In genomic region chr13:59508584-59508983, GRCm38 (mm10) we compare ENCODE assay signal across 12 mouse cellular contexts.
DNase-seq lines count a peak whose midpoint lies in the region; ATAC-seq and TF ChIP-seq lines count a peak whose summit lies in the region.
"Had no signal": no experiment of that assay in that cellular context is flagged by ENCODE, and none has a peak within 500 bp of the region (broad histone marks: within the 10 kb centered on the region; RNA-seq: fewer than 3 reads in every experiment).

No protein-coding gene starts in this region.

- no peak for TF ChIP-seq CTCF in layer of hippocampus, adult 2 months (conservative IDR thresholded peaks at IDR 0.05)

- no peak overlapping the region for H3K4me3 ChIP-seq in layer of hippocampus, adult 2 months
- H3K4me3 ChIP-seq: erythroblast, embryonic 14.5 days; kidney, embryonic 15.5 days had no signal

- H3K27ac ChIP-seq in layer of hippocampus, adult 2 months, result peak overlapping the region; percentile 19; the same call in 1 of the 2 replicates
- H3K27ac ChIP-seq: kidney, embryonic 15.5 days; liver, embryonic 14.5 days had no signal

- intact Hi-C loops in left cerebral cortex, postnatal 14 days (cut with DNase I), result no loop called here

- no peak for DNase-seq in layer of hippocampus, adult 2 months (ENCODE audit: low spot score in 2 of 2)
- DNase-seq in layer of hippocampus, adult 9-11 months, result no peak
- peak; percentile 0 for DNase-seq in Muller cell, postnatal 12 days (ENCODE audit: inconsistent ontology term)
- peak; percentile 17 to 21 for DNase-seq in natural killer cell, adult 2 months (ENCODE audit: low spot score in 2 of 2)
- DNase-seq in left cerebral cortex, postnatal 14 days (ENCODE audit: low spot score in 2 of 2), result no peak
- no peak for DNase-seq in embryo, embryonic 10 days (ENCODE audit: low spot score)
- DNase-seq: cerebellum, postnatal 36 days had no signal

- ATAC-seq in hematopoietic stem cell, adult 5-6 weeks (replicated peaks in 1 of 2; ENCODE audit: insufficient read depth in 1 of 2, low FRiP score in 2 of 2, low TSS enrichment in 1 of 2, low read depth in 1 of 2, poor library complexity in 2 of 2, severe bottlenecking in 2 of 2), result peak; percentile 43 to 62; a peak in 3 of 4 replicates
- ATAC-seq: midbrain, embryonic 16.5 days had no signal

Comparison
In these comparisons a context has a peak if more than half of its experiments do, and no peak if none do; other contexts are left out.
1. DNase-seq: peak in Muller cell, postnatal 12 days (single experiment) and natural killer cell, adult 2 months (2 of 2); none in layer of hippocampus, adult 2 months (0 of 2), layer of hippocampus, adult 9-11 months (single experiment), left cerebral cortex, postnatal 14 days (0 of 2) and embryo, embryonic 10 days (single experiment).